Mouse (Mus musculus): ENCODE measurements around the gene Uba5.

- no peak for TF ChIP-seq CTCF (conservative IDR thresholded peaks at IDR 0.05; ENCODE audit: low read length)
- no peak for TF ChIP-seq NANOG (IDR thresholded peaks at IDR 0.05; ENCODE audit: borderline replicate concordance, low read length)
- TF ChIP-seq POU5F1 (IDR thresholded peaks at IDR 0.05; ENCODE audit: borderline replicate concordance, low read length), result no peak
Observed at GRCm38 (mm10) chr9:104064571-104064970, 1.6 kb upstream of the Uba5 start.

Measured in E14TG2a.4 (cell line).